Mouse (Mus musculus): ENCODE results near the gene Cnst. TPM values are rescaled to one million over a fixed set of nuclear protein-coding genes. Genes with fewer than 3 reads are reported as not detected.
A peak's percentile ranks its signal among the peaks of the same experiment; 100 is the strongest.

Cnst gene
- polyA plus RNA-seq, 2 experiments = 9.5 to 10.2 TPM

DNA sequence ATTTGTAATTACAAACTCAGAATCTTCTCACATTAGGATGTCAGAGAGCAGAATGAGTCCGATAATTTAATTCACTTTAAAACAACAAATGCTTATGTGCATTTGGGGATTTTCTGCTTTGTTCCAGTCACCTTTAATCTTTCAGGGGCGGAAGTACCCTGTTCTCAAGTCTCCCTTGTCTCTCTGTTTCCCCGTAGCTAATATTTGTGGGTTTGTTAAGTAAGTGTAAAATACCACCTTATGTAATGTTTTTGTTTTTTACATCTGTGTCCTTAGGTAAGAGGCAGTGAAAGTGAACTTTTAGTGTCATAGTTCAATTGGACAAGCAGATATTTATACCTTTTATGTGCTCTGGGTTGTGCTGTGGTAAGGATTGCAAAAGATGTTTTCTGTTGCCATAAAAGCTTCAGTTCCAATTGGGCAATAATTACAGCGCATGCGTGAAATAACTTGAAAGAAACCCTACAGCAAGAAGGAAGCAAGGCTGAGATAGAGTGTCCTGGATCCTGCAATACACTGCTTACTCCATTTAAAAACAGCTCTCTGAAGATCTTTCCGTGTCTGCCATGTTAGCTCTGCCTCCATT, 14.8 kb downstream of the Cnst start:
- Histone ChIP-seq H3K9me3 (ENCODE audit: control insufficient read depth, low read length) (no peaks in the 10 kb centered on the region), H3K27ac (no peak overlapping the region), H3K9ac (replicated peaks) (no peak overlapping the region), H3K4me2 (ENCODE audit: low read depth) (no peak overlapping the region), H3K4me1 (replicated peaks; ENCODE audit: control insufficient read depth in 2 of 2, insufficient read depth in 2 of 2, low read length in 1 of 2) (peaks cover 0 to 2% of the 10 kb centered on the region in 2 experiments; a peak in 2 of 4 replicates), H3K4me3 (ENCODE audit: insufficient read depth in 1 of 2, low read depth in 2 of 2, low read length in 2 of 2) (no peak overlapping the region), H3K36me3 (replicated peaks; ENCODE audit: control insufficient read depth, insufficient read depth, low read depth) (no peaks in the 10 kb centered on the region), H3K27me3 (ENCODE audit: control insufficient read depth, insufficient read depth, low read length) (no peaks in the 10 kb centered on the region)
- TF ChIP-seq EP300 (IDR thresholded peaks at IDR 0.05; ENCODE audit: low read depth) = no peak
- no peak for TF ChIP-seq CTCF (IDR thresholded peaks at IDR 0.05; ENCODE audit: low read depth)
- WGBS (ENCODE audit: insufficient replicate concordance) = 83% methylated on average over 6 of the region's 6 CpGs
- DNase-seq (ENCODE audit: low read depth in 3 of 3, low spot score in 3 of 3) = no peak
- ATAC-seq (ENCODE audit: insufficient read depth) = no peak

DNA sequence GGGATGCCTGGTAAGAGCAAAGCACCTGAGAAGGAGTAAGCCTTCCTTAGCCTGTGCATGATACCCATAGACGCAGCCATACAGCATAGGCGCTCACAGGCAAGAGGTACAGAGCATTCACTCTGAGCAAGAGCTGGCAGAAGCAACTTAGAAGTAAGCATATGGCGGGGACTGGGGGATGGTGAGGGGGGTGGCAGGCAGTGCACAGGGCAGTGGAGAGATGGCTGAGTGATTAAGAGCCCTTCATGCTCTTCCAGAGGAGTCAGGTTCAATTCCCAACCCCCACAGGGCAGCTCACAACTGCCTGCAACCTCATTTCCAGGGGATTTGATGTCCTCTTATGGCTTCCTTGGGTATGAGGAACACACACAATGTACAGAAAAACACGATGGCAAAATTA, 17.0 kb downstream of the Cnst start:
- H3K9me3 ChIP-seq (ENCODE audit: control insufficient read depth, low read length) = no peaks in the 10 kb centered on the region
- peaks cover 0 to 7% of the 10 kb centered on the region in 2 experiments; a peak in 2 of 4 replicates for H3K4me1 ChIP-seq (replicated peaks; ENCODE audit: control insufficient read depth in 2 of 2, insufficient read depth in 2 of 2, low read length in 1 of 2)
- WGBS (ENCODE audit: insufficient replicate concordance) = 76% methylated on average over 4 of the region's 4 CpGs
- no peaks in the 10 kb centered on the region for H3K27me3 ChIP-seq (ENCODE audit: control insufficient read depth, insufficient read depth, low read length)
- DNase-seq (ENCODE audit: low read depth in 3 of 3, low spot score in 3 of 3) = no peak
- no peak for ATAC-seq (ENCODE audit: insufficient read depth)
- H3K9ac ChIP-seq (replicated peaks) = no peak overlapping the region
- H3K4me2 ChIP-seq (ENCODE audit: low read depth) = no peak overlapping the region
- TF ChIP-seq CTCF (IDR thresholded peaks at IDR 0.05; ENCODE audit: low read depth) (no peak), EP300 (IDR thresholded peaks at IDR 0.05; ENCODE audit: low read depth) (no peak)
- no peak overlapping the region for H3K27ac ChIP-seq
- H3K4me3 ChIP-seq (ENCODE audit: insufficient read depth in 1 of 2, low read depth in 2 of 2, low read length in 2 of 2) = no peak overlapping the region
- no peaks in the 10 kb centered on the region for H3K36me3 ChIP-seq (replicated peaks; ENCODE audit: control insufficient read depth, insufficient read depth, low read depth)

DNA sequence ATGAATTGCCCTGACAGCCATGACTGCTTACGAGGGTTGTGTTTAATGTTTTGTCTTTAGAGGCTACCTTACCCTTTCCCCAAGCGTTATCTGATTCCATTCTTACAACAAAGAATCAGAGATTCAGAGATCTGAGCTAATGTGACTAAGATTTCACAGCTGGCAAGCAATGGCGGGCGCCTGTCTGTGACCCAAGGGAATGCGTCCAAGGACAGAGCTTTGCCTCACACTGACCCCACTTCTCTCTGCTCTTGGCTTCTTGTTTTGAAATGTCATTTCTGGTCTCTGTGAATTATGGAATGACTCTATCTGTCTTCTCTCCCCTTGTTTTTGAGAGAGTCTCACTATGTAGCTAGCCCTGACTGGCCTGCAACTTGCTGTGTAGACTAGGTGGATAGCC, 17.8 kb downstream of the Cnst start:
- 86% methylated on average over 5 of the region's 5 CpGs for WGBS (ENCODE audit: insufficient replicate concordance)
- H3K4me2 ChIP-seq (ENCODE audit: low read depth) = no peak overlapping the region
- H3K27me3 ChIP-seq (ENCODE audit: control insufficient read depth, insufficient read depth, low read length) = no peaks in the 10 kb centered on the region
- H3K4me3 ChIP-seq (ENCODE audit: insufficient read depth in 1 of 2, low read depth in 2 of 2, low read length in 2 of 2) = no peak overlapping the region
- ATAC-seq (ENCODE audit: insufficient read depth) = no peak
- no peak for DNase-seq (ENCODE audit: low read depth in 3 of 3, low spot score in 3 of 3)
- H3K36me3 ChIP-seq (replicated peaks; ENCODE audit: control insufficient read depth, insufficient read depth, low read depth) = no peaks in the 10 kb centered on the region
- H3K9ac ChIP-seq (replicated peaks) = no peak overlapping the region
- TF ChIP-seq CTCF (IDR thresholded peaks at IDR 0.05; ENCODE audit: low read depth) (no peak), EP300 (IDR thresholded peaks at IDR 0.05; ENCODE audit: low read depth) (no peak)
- no peaks in the 10 kb centered on the region for H3K9me3 ChIP-seq (ENCODE audit: control insufficient read depth, low read length)
- H3K4me1 ChIP-seq (replicated peaks; ENCODE audit: control insufficient read depth in 2 of 2, insufficient read depth in 2 of 2, low read length in 1 of 2) = peaks cover 6 to 13% of the 10 kb centered on the region in 2 experiments
- no peak overlapping the region for H3K27ac ChIP-seq

DNA sequence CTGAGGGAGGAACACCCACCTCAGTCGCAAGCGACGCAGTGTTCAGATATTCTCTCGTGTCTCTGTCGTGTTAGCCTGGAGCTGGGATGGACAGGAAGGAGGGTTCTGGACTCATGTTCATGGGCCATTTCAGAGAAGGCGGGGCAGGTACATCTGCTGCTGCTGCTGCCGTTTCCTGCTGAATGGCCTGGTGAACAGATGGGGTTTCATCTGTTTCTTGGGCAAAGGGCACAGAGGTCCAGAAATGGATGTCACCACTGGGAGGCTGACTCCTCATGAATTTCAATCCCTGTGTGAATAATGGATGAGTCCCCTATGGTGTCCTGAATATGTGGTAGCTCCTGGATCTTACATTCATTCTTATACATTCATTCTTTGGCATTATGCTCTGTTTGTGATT, 21.4 kb downstream of the Cnst start:
- Histone ChIP-seq H3K4me1 (replicated peaks; ENCODE audit: control insufficient read depth in 2 of 2, insufficient read depth in 2 of 2, low read length in 1 of 2) (peaks cover 11 to 18% of the 10 kb centered on the region in 2 experiments), H3K4me2 (ENCODE audit: low read depth) (no peak overlapping the region), H3K27me3 (ENCODE audit: control insufficient read depth, insufficient read depth, low read length) (no peaks in the 10 kb centered on the region), H3K4me3 (ENCODE audit: insufficient read depth in 1 of 2, low read depth in 2 of 2, low read length in 2 of 2) (no peak overlapping the region), H3K9me3 (ENCODE audit: control insufficient read depth, low read length) (no peaks in the 10 kb centered on the region), H3K9ac (replicated peaks) (no peak overlapping the region), H3K36me3 (replicated peaks; ENCODE audit: control insufficient read depth, insufficient read depth, low read depth) (no peaks in the 10 kb centered on the region), H3K27ac (no peak overlapping the region)
- 78% methylated on average over 7 of the region's 7 CpGs for WGBS (ENCODE audit: insufficient replicate concordance)
- ATAC-seq (ENCODE audit: insufficient read depth) (no peak), DNase-seq (ENCODE audit: low read depth in 3 of 3, low spot score in 3 of 3) (no peak)
- TF ChIP-seq EP300 (IDR thresholded peaks at IDR 0.05; ENCODE audit: low read depth) (no peak), CTCF (IDR thresholded peaks at IDR 0.05; ENCODE audit: low read depth) (no peak)

DNA sequence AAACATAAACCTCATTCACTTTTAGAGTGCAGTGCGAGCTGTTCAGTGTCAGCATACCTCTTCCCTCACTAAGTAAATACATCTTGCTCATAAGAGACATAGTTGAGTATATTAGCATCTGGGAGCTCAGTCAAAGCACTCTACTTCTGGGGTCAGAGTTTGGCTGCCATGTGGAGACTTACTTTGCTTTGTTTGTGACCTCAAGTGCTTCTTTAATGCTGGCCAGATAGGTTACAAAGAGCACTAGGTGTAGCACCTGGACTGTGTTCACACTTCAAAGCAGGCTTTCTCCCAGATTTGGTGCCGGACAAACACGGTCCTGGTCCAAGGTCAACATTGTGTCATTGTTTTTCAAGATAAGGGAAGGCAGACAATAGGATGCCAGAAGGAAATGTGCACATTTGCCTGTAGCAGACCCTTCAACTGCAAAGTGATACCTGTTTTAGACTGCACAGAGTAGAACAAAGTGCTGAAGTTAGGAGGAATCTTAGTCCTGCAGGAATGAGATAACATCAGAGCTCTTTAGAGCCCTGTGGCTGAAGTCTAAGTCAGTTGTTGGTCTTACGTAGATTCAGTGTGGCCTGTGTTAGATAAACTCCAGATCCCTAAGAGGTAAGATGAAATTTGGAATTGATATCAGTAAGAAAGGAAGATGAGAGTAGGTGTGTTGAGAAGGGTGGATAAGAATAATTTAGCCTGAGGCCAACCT, 22.7 kb downstream of the Cnst start:
- no peak overlapping the region for H3K9ac ChIP-seq (replicated peaks)
- no peaks in the 10 kb centered on the region for H3K27me3 ChIP-seq (ENCODE audit: control insufficient read depth, insufficient read depth, low read length)
- ATAC-seq (ENCODE audit: insufficient read depth) (peak; percentile 51; the same call in 1 of the 2 replicates), DNase-seq (ENCODE audit: low read depth in 3 of 3, low spot score in 3 of 3) (no peak)
- no peak overlapping the region for H3K4me3 ChIP-seq (ENCODE audit: insufficient read depth in 1 of 2, low read depth in 2 of 2, low read length in 2 of 2)
- no peaks in the 10 kb centered on the region for H3K9me3 ChIP-seq (ENCODE audit: control insufficient read depth, low read length)
- no peaks in the 10 kb centered on the region for H3K36me3 ChIP-seq (replicated peaks; ENCODE audit: control insufficient read depth, insufficient read depth, low read depth)
- H3K27ac ChIP-seq = no peak overlapping the region
- 33% methylated on average over 4 of the region's 4 CpGs for WGBS (ENCODE audit: insufficient replicate concordance)
- 0 out of 2 replicates have a peak, but pooled peaks have one; percentile 25 for TF ChIP-seq EP300 (IDR thresholded peaks at IDR 0.05; ENCODE audit: low read depth)
- no peak for TF ChIP-seq CTCF (IDR thresholded peaks at IDR 0.05; ENCODE audit: low read depth)
- H3K4me1 ChIP-seq (replicated peaks; ENCODE audit: control insufficient read depth in 2 of 2, insufficient read depth in 2 of 2, low read length in 1 of 2) = peaks cover 11 to 21% of the 10 kb centered on the region in 2 experiments
- no peak overlapping the region for H3K4me2 ChIP-seq (ENCODE audit: low read depth)

Measured in liver, embryonic 14.5 days (tissue).